Mouse (Mus musculus) forebrain, embryonic 15.5 days (tissue): ENCODE data around the gene Prkg1. TPM values are rescaled to one million over a fixed set of nuclear protein-coding genes. Genes with fewer than 3 reads are reported as not detected.

Experiments used
- ATAC-seq: fragments of 200-750 bp; cut with Nextera tagmentation; replicated peaks from 2 replicates; pipeline ENCODE4 v1.8.0; 2017; ENCODE audit warnings: mild to moderate bottlenecking, moderate TSS enrichment, moderate library complexity
- H3K27ac ChIP-seq: fragments of 300-500 bp; sonication (generic); replicated peaks from 2 replicates; pipeline ENCODE4 v1.5.1; 2015; ENCODE audit warnings: mild to moderate bottlenecking, inconsistent platforms
- H3K27me3 ChIP-seq: fragments of 300-500 bp; sonication (generic); 2 replicates; pipeline ENCODE4 v1.6.1; 2015; ENCODE audit warnings: inconsistent platforms
- H3K36me3 ChIP-seq: fragments of 300-500 bp; sonication (generic); 2 replicates; pipeline ENCODE4 v1.6.1; 2015; ENCODE audit warnings: mild to moderate bottlenecking, inconsistent platforms
- H3K4me1 ChIP-seq: fragments of 300-500 bp; sonication (generic); 2 replicates; pipeline ENCODE4 v1.6.1; 2015; ENCODE audit warnings: inconsistent platforms
- H3K4me2 ChIP-seq: fragments of 300-500 bp; sonication (generic); replicated peaks from 2 replicates; pipeline ENCODE4 v1.6.1; 2015; ENCODE audit warnings: mild to moderate bottlenecking, inconsistent platforms
- H3K4me3 ChIP-seq: fragments of 300-500 bp; sonication (generic); 2 replicates; pipeline ENCODE4 v1.5.1; 2015; ENCODE audit warnings: mild to moderate bottlenecking, inconsistent platforms
- H3K9ac ChIP-seq: fragments of 300-500 bp; sonication (generic); replicated peaks from 2 replicates; pipeline ENCODE4 v1.6.1; 2015; ENCODE audit warnings: mild to moderate bottlenecking, inconsistent platforms
- H3K9me3 ChIP-seq: fragments of 300-500 bp; sonication (generic); 2 replicates; pipeline ENCODE4 v1.6.1; 2016; ENCODE audit warnings: inconsistent platforms
- WGBS: fragments of 180-500 bp; shearing (Covaris S2); methylation state at CpG from one replicate; pipeline ENCODE4 v1.1.7; 2015; ENCODE audit warnings: mixed read lengths; 5-methylcytosine and 5-hydroxymethylcytosine counted together
- polyA plus RNA-seq: library from polyadenylated mRNA; unstranded; fragments of >200 nt; fragmentation: Nextera tagmentation; extraction: Ambion mirVana; gene quantifications from 2 replicates; pipeline ENCODE4 v1.2.1, GENCODE M21; 2015

Prkg1 gene
- polyA plus RNA-seq, 1 experiment from 2014 or later = 2.2 TPM

DNA sequence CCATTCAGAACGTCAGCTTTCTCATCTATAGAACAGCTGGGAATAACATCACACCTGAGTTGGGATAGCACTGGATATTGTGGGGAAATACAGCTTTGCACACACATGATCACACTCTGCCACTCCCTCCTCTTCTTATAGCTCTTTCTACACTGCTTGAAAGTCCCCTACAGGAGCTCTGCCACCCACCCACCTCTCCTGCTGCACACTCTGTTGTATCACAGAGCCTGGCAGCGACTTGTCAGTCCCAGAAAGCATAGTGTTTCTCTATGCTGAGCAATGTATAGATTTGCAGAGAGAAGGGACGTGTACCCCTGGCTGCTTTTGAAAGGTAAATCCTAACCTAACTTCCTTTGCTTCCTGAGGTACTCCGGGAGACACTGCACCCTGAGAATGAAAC is 275.2 kb downstream of the Prkg1 start:
- no peak overlapping the region for H3K27ac ChIP-seq
- H3K27me3 ChIP-seq = no peaks in the 10 kb centered on the region
- H3K9ac ChIP-seq = no peak overlapping the region
- 75% methylated on average over 4 of the region's 4 CpGs for WGBS
- no peaks in the 10 kb centered on the region for H3K36me3 ChIP-seq
- H3K4me3 ChIP-seq = no peak overlapping the region
- no peaks in the 10 kb centered on the region for H3K4me1 ChIP-seq
- H3K9me3 ChIP-seq = no peaks in the 10 kb centered on the region
- no peak for ATAC-seq
- no peak overlapping the region for H3K4me2 ChIP-seq

DNA sequence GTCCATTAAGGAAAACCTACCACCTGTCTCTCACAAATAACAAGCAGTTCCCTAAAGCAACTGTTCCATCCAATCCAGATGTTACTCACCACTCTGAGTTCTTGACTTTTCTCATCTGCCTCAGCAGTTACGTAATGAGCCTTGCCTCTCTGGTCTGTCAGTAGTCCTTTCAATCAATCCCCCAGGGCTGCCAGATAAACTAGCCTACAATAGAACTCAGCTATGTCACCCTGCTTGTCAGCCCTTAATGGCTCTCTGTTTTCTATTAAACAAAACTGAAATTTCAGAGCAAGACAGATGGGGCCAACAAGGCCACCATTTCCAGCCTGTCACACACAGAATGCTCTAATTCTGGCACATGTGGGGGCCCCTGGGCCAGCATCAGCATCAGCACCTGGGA is 293.1 kb downstream of the Prkg1 start:
- no peaks in the 10 kb centered on the region for H3K9me3 ChIP-seq
- no peak overlapping the region for H3K4me2 ChIP-seq
- H3K27me3 ChIP-seq = no peaks in the 10 kb centered on the region
- ATAC-seq = no peak
- no peaks in the 10 kb centered on the region for H3K36me3 ChIP-seq
- 24% methylated on average over 1 of the region's 1 CpGs for WGBS
- H3K4me1 ChIP-seq = no peaks in the 10 kb centered on the region
- no peak overlapping the region for H3K27ac ChIP-seq
- H3K4me3 ChIP-seq = no peak overlapping the region
- H3K9ac ChIP-seq = no peak overlapping the region

DNA sequence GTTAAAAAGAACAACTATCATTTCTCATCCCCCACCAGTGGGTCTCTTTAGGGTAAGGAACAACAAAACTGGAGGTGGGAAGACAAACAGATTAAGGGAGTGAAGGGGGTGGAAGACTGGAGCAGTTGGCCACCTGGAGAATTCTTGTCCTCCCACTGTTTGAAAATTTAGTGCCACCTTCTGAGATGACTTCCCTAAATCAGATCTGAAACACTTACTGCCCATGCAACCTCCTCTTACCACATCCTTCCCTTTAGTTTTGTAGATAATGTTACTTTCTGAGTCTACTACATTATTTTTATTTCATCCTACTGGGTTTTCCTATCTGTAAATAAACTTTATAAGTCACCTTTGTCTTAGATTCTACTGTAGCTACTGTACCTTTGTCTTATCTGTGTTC is 304.6 kb downstream of the Prkg1 start:
- Histone ChIP-seq H3K27ac (no peak overlapping the region), H3K9ac (no peak overlapping the region), H3K4me1 (no peaks in the 10 kb centered on the region), H3K9me3 (no peaks in the 10 kb centered on the region), H3K27me3 (no peaks in the 10 kb centered on the region), H3K4me3 (no peak overlapping the region), H3K4me2 (no peak overlapping the region), H3K36me3 (no peaks in the 10 kb centered on the region)
- ATAC-seq = no peak

DNA sequence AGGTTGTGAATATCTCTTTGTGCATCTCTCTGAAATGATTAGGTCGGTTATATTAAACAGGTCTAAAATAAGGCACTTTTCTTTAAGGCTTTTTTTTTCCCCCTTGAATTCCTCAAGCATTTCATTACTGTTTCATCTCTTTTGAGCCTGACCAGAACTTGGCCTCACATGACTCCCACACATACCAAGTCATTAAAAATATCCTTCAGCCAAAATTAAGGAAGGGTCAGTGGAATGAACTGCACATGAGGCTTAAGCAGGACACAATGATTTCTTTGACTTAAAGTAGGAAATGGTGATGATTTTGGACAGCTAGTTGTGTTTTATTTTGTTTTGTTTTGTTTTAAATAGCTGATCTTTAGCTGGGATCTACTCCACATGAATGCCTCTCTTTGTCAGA is 320.7 kb downstream of the Prkg1 start:
- Histone ChIP-seq H3K36me3 (no peaks in the 10 kb centered on the region), H3K9me3 (no peaks in the 10 kb centered on the region), H3K4me1 (0 out of 2 replicates have a peak, but pooled peaks cover 4% of the 10 kb centered on the region), H3K27ac (no peak overlapping the region), H3K4me3 (no peak overlapping the region), H3K4me2 (no peak overlapping the region), H3K27me3 (no peaks in the 10 kb centered on the region), H3K9ac (no peak overlapping the region)
- 81% methylated on average over 1 of the region's 1 CpGs for WGBS
- ATAC-seq = no peak

DNA sequence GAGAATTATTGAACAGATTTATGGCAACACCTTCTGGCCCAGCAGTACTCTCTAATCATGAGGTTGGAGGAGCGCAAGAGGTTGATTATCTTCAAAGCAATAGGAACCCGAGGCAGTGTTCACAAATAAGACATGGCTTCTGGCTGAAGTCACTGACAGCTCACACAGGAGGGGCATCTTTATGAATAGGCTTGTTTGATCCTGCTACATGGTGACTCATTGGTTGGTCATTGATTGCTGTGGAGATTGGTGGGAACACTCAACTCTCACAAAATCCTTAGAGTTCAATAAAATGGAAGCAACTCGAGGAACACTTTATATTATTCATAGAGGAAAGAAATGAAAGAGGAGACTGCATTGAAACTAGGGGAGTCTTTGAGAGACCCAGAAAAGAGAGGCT is 322.5 kb downstream of the Prkg1 start:
- H3K36me3 ChIP-seq = no peaks in the 10 kb centered on the region
- no peak for ATAC-seq

DNA sequence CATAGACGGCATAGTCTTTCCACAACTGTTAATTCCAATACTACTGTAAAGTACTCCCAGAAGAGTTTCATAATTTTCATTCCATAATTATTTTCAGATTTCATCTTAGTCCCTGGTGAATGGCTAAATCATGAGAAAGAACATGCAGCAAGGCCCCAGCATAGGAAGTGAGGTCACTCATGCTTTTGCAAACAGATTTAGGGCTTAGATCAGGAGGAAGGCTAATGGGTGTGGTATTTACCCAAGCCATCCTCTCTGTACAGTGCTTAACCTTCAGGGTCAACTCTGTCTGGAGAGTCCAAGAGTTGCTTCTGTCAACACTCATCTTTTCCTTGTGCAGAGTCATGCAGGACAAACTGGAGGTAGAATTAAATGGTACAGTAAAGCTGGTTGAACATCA is 331.4 kb downstream of the Prkg1 start:
- Histone ChIP-seq H3K4me3 (no peak overlapping the region), H3K4me1 (no peaks in the 10 kb centered on the region), H3K9me3 (no peaks in the 10 kb centered on the region), H3K27me3 (no peaks in the 10 kb centered on the region), H3K4me2 (no peak overlapping the region), H3K27ac (no peak overlapping the region), H3K9ac (no peak overlapping the region), H3K36me3 (no peaks in the 10 kb centered on the region)
- 87% methylated on average over 1 of the region's 1 CpGs for WGBS
- no peak for ATAC-seq

More for the DNA sequence above, 322.5 kb downstream of the Prkg1 start:
- 0 out of 2 replicates have a peak, but pooled peaks cover 4% of the 10 kb centered on the region for H3K4me1 ChIP-seq
- no peak overlapping the region for H3K4me2 ChIP-seq
- 83% methylated on average over 3 of the region's 3 CpGs for WGBS
- H3K4me3 ChIP-seq = no peak overlapping the region
- H3K27me3 ChIP-seq = no peaks in the 10 kb centered on the region
- H3K9ac ChIP-seq = no peak overlapping the region
- H3K27ac ChIP-seq = no peak overlapping the region
- H3K9me3 ChIP-seq = no peaks in the 10 kb centered on the region

DNA sequence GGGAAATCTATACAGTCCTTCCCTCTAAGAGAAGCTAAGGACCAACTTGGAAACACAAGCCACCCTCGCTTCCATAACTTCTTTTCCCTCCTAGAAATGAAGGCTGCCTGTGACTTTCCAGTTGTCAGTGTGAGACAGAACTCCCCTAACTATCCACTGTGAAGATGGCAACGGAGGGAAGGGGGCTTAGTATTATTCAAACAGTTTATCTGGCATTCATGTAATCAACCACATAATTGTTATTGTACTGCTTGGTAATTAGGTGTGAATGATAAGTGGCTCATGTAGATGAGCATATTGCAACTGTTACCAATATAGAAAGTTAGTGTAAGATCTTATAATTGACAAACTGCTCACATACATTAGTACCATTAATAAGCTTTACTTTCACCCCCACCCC is 333.4 kb downstream of the Prkg1 start:
- no peak overlapping the region for H3K4me2 ChIP-seq
- no peaks in the 10 kb centered on the region for H3K27me3 ChIP-seq
- no peak for ATAC-seq
- no peaks in the 10 kb centered on the region for H3K9me3 ChIP-seq
- H3K4me3 ChIP-seq = no peak overlapping the region
- WGBS = 68% methylated on average over 2 of the region's 2 CpGs
- H3K27ac ChIP-seq = no peak overlapping the region
- no peaks in the 10 kb centered on the region for H3K36me3 ChIP-seq
- no peak overlapping the region for H3K9ac ChIP-seq
- no peaks in the 10 kb centered on the region for H3K4me1 ChIP-seq

DNA sequence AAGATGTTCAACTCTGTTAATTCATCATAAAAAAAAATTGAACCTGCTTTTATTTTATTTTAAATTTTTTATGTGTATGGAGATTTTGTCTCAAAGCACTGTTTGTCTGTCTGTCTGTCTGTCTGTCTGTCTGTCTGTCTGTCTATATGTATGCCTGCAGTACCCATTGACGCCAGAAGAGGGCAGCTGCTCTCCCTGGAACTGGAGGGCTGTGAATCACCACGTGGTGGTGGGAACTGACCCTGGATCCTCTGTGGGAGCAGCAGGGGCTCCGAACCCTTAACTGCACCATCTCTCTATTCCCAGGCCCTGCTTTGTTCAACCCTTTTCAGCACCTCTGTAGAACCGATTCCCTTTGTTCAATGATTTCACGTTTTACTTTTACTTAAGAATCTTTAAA is 338.7 kb downstream of the Prkg1 start:
- WGBS = 73% methylated on average over 5 of the region's 5 CpGs

DNA sequence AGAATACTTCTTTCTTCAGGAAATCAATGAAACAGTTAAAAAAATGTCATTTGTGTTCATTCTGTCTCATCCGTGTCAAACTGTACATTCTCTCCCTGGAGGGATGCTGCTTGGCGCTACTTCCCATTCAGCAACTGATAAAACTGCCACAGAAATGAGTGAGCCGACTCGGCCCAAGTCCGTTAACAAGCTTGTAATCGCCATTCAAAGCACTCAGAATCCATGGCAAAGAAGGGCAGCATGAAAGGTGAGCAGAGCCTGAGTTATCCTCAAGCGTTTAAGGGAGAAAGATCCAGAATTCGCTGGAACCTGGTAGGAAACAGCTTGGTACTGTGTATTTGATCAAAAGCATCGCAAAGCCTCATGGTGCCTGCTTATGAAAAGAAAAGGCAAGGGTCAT is 339.6 kb downstream of the Prkg1 start:
- Histone ChIP-seq H3K4me1 (no peaks in the 10 kb centered on the region), H3K4me2 (no peak overlapping the region), H3K9me3 (0 out of 2 replicates have a peak, but pooled peaks cover 3% of the 10 kb centered on the region), H3K27ac (no peak overlapping the region), H3K27me3 (no peaks in the 10 kb centered on the region), H3K9ac (no peak overlapping the region), H3K4me3 (no peak overlapping the region), H3K36me3 (no peaks in the 10 kb centered on the region)
- no peak for ATAC-seq
- WGBS = 61% methylated on average over 9 of the region's 9 CpGs

More for the DNA sequence above, 338.7 kb downstream of the Prkg1 start:
- Histone ChIP-seq H3K9ac (no peak overlapping the region), H3K4me2 (no peak overlapping the region), H3K27ac (no peak overlapping the region), H3K36me3 (no peaks in the 10 kb centered on the region), H3K9me3 (0 out of 2 replicates have a peak, but pooled peaks cover 3% of the 10 kb centered on the region), H3K27me3 (no peaks in the 10 kb centered on the region), H3K4me1 (no peaks in the 10 kb centered on the region), H3K4me3 (no peak overlapping the region)
- no peak for ATAC-seq

DNA sequence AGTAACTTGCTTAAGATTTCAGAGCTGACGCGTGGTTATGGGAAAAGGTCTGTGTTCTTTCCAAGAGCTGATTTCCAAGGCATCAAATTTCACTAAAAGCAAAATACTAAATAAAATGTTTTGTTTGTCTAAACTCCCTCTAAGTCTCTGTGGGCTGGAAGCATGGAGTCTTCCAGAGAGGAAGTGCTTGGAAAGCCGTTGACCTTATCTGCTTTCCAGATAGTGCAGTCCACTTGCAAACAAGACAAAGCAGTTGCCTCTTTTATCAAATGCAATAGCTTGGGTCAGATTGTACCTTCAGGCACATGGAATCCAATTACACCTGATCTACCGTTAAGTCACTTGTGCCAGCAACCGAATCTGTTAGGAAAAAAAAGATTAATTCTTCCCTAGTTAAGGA is 340.5 kb downstream of the Prkg1 start:
- no peaks in the 10 kb centered on the region for H3K27me3 ChIP-seq
- 0 out of 2 replicates have a peak, but pooled peaks cover 3% of the 10 kb centered on the region for H3K9me3 ChIP-seq
- 85% methylated on average over 5 of the region's 5 CpGs for WGBS
- H3K27ac ChIP-seq = no peak overlapping the region
- no peak for ATAC-seq
- H3K4me3 ChIP-seq = no peak overlapping the region
- no peak overlapping the region for H3K9ac ChIP-seq
- H3K36me3 ChIP-seq = no peaks in the 10 kb centered on the region
- H3K4me1 ChIP-seq = no peaks in the 10 kb centered on the region
- H3K4me2 ChIP-seq = no peak overlapping the region

DNA sequence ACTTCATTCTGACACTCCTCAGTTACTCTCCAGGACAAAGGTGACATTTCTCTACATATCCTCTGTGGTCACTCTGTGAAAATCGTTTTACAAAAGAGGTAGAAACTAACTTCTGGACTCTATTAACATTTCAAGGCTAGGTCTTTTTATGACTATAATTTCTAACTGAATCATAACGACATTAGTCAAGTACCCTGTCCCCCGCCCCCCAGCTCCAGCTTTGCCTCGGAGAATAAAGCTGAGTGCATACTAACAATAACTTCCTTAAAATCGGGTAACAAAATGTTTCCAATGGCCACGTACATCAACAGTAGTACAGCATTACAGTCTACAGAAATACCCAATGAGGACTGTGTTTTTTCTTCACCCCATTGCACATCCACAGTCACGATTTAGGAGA is 351.3 kb downstream of the Prkg1 start:
- no peaks in the 10 kb centered on the region for H3K36me3 ChIP-seq
- H3K4me3 ChIP-seq = no peak overlapping the region
- no peak overlapping the region for H3K4me2 ChIP-seq
- no peaks in the 10 kb centered on the region for H3K27me3 ChIP-seq
- H3K9me3 ChIP-seq = no peaks in the 10 kb centered on the region
- 85% methylated on average over 7 of the region's 7 CpGs for WGBS
- no peak for ATAC-seq
- no peak overlapping the region for H3K27ac ChIP-seq
- no peaks in the 10 kb centered on the region for H3K4me1 ChIP-seq
- H3K9ac ChIP-seq = no peak overlapping the region

DNA sequence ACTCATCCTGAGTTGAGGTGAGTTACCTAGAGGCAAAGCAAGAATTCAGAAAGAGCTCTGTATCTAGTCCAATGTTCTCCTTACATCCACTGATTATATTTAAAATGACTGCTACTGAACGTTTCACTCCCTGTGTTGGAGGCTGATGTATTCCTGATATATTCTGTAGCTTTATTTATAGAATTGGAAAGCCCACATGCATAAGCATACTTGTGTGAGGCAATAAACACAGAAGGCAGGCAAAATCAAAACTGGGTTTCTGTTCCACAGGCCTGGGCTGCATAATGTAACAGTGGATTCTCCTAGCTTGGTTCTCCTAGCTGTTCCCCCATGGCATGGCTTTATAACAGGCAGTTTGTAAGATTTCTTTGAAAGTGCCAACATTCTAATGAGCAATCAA is 368.7 kb downstream of the Prkg1 start:
- Histone ChIP-seq H3K9ac (no peak overlapping the region), H3K27ac (no peak overlapping the region), H3K4me2 (no peak overlapping the region), H3K4me1 (no peaks in the 10 kb centered on the region), H3K4me3 (no peak overlapping the region), H3K9me3 (no peaks in the 10 kb centered on the region), H3K36me3 (no peaks in the 10 kb centered on the region), H3K27me3 (no peaks in the 10 kb centered on the region)
- ATAC-seq = no peak
- 74% methylated on average over 1 of the region's 1 CpGs for WGBS

DNA sequence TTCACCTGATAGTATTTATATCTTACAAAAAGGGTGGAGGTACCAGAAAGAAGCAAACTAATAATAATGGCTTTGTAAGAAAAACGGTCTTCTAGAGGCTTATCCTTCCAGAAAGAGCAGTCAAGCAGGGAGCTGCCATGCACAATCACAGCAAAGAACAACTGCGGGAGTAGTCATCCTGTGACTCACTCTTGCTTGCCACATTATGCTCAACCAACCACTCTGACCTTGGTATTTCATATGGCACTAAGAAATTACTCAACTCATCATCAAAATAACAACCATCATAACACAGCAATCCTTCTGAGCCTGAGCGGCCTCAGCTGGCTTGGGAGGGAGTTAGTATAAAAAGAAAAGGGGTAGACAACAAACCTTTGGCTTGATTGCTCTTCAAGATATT is 379.5 kb downstream of the Prkg1 start:
- H3K9me3 ChIP-seq = no peaks in the 10 kb centered on the region
- H3K27ac ChIP-seq = no peak overlapping the region
- no peak overlapping the region for H3K4me2 ChIP-seq
- no peaks in the 10 kb centered on the region for H3K36me3 ChIP-seq
- H3K9ac ChIP-seq = no peak overlapping the region
- no peaks in the 10 kb centered on the region for H3K27me3 ChIP-seq
- ATAC-seq = no peak
- no peak overlapping the region for H3K4me3 ChIP-seq
- WGBS = 78% methylated on average over 3 of the region's 3 CpGs
- peaks cover 7% of the 10 kb centered on the region for H3K4me1 ChIP-seq
